Mouse (Mus musculus) mouse embryonic stem cell (cell line): ENCODE data around the gene Stpg2.
"Not testable (repeated sequence)": the region's sequence is repeated elsewhere in the genome, so short reads cannot be mapped to it uniquely, and the experiment has no call there.

Experiments used
- in situ Hi-C, 2 experiments: fragments of 300-500 bp; cut with MboI; formaldehyde crosslinking; loops; 1 replicate in 1 of 2; 3 replicates in 1 of 2; pipeline ENCODE4 v1.14.3; 2019 to 2020; ENCODE audit warnings: low sequenced_read_pairs in 2 of 2, low pct_unique_long_range_greater_than_20kb in 1 of 2, mixed read lengths in 1 of 2; ENCODE audit not compliant: unreplicated experiment in 1 of 2

Gene Stpg2

DNA sequence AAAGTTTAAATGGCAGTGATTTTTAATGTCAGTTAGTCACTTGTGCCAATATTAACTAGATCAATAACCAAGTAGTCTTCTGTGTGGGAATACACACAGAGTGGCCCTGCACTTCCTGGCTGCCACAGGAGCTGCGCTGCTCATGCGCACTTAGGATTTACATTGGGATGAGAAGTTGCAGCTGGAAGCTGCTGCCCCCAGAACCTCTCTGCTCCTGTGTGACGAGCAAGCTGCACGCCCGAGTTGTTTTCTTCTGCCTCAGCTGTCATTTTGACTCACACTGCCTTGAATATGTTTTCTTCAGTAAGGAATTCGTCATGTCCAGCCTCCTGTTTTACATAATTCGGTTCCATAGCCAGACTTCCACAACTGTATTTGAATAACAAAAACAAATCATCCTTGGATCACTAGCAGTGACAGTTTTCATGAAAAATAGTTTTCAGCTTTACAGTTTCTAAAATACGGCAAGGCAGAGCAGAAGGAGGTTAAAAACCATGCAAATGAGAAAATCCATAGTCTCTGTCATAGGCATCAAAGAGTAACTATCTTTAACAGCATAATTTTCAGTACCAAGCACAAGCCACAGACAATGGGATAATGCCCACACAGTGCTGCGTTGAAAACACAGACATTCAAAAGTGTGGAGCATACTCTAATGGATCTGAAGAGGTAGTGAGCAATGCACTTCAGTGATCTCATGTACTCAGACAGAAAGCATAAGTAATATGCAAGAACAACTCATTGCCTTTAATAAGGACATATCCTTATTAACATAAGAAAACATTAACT is 191.8 kb downstream of the Stpg2 start:
- in situ Hi-C loops = no loop called here

DNA sequence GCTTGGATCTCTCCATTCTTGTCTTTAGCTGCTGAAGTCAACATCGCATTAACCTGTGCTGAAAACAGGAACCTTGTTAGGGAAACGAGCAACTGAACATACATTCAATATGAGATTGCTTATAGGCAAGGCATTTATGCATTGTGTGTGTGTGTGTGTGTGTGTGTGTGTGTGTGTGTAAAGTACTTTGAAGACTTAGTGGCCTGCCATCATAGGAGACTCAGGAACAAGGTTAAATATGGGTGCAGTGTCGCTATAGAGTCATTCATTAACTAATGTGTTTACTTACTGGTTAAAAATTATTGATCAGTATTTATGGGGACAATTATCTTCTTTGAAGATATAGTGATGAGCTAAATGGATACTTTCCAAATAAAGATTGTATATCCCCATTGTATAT is 199.2 kb downstream of the Stpg2 start:
- in situ Hi-C loops = no loop called here

GRCm38 (mm10) chr3:139419142-139419541 is 213.6 kb downstream of the Stpg2 start:
- in situ Hi-C loops = no loop called here

GRCm38 (mm10) chr3:139442170-139442569 is 236.7 kb downstream of the Stpg2 start:
- in situ Hi-C loops = no loop called here

- in situ Hi-C loops = no loop called here
These were observed 290.4 kb downstream of the Stpg2 start for GRCm38 (mm10) chr3:139495939-139496338.

GRCm38 (mm10) chr3:139502216-139502615 is 296.7 kb downstream of the Stpg2 start:
- in situ Hi-C loops = no loop called here

DNA sequence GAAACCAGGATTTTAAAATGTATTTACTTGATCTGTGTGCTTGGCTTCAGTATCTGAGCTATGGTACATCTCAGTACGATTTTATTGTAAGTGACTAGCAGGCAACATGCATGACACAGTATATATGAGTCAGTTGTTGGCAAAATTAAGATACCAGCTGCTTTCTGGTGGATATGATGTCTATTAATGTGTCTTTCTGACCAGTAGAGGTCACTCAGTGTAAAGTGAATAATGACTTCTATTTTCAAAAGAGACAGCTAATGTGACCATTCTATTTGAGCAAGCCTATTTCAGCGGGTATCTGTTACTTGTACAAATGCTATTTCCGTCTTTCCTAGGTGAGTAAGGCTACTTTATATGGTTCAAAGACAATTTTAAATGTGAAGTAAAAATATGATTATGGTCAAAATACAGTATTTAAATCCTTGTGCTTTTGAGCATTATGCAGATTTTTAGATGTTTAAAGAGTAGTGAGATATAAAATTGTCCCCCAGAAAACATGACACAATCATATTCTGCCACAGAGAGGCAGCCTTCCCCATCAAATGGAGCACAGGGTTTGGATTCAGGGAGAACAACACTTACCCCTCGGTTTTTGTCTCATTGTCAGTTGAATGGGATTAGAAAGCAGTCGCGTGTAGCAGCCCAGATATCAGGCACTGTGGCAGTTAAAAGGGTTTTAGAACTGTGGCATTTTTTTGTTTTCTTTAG is 303.9 kb downstream of the Stpg2 start:
- in situ Hi-C loops = no loop called here

GRCm38 (mm10) chr3:139578496-139578895 is 373.0 kb downstream of the Stpg2 start:
- in situ Hi-C loops = no loop called here

GRCm38 (mm10) chr3:139581298-139581697 is 375.8 kb downstream of the Stpg2 start:
- in situ Hi-C loops = no loop called here

DNA sequence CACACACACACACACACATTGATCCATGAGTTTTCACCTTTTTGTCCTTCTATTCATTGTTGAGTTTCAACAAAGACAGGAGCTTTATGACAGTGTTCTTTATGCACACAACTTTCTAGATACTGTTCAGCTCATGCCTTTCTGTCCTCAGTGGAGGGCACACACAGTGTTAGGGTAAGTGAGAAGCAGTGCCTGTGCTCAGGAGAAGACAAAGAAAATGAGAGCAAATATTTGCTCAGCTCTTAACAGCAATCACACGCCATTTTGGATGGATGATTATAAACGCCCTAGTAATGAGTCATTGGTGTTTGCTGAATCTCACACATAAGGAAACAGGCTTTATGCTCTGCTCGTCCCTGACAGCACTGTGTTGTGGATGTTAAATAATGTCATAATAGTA is 394.0 kb downstream of the Stpg2 start:
- in situ Hi-C loops = no loop called here

DNA sequence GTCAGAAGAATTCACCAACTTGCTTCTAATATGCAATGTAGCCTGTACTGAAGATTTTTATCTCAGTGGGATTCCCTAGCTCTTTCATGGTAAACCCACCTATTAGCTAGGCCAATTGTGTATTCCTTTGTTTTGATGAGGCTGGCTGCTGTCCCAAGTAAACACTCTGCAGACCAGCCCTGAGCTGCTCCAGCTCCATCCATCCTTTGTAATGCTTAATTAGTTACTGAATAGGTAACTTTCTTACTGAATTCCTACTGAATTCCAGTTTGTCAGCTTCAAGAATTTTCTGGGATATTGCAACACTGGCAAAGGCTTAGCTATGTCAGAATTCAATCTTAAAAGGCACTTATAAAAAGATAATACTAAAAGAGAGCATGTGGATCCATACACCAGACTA is 402.8 kb downstream of the Stpg2 start:
- in situ Hi-C loops = not testable (repeated sequence)

- in situ Hi-C loops = no loop called here
These were observed 409.1 kb downstream of the Stpg2 start for GRCm38 (mm10) chr3:139614641-139615040.

DNA sequence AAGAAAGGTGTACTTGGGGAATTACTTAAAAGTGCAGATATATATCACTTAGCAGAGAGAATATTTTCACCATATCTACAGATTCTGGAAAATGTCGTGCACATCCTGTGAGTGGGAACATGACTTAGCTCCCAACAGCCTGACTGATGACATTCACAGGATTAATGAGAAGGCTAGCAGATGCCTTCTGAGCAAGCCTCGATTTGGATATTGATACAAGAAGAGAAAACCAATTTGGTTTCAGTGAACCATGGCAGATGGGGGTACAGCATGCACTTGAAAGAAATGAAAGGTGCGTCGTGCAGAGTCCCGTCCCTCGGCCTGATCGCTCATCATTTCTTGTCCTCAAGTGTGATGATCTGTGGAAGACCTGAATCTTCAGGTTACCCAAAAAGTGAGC is 410.3 kb downstream of the Stpg2 start:
- in situ Hi-C loops = no loop called here

- in situ Hi-C loops = no loop called here
These were observed 432.4 kb downstream of the Stpg2 start for GRCm38 (mm10) chr3:139637887-139638286.

DNA sequence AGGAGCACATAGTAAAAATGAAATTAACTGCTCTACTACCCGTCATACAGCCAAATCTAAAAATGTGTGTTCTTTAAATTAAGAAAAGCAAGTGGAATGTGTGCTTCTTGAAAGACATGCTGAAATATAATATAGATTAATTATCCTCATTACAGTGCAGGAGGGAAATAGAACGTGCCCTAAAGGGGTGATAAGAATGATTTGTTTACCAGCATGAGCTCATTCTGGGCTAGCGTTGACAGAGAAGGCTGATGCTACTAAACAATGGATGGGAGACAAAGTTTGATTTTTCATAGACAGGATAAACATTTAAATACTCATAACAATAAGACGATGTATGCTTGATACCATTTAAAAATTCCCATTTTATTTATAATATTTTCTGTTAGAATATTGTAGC is 446.0 kb downstream of the Stpg2 start:
- in situ Hi-C loops = no loop called here

DNA sequence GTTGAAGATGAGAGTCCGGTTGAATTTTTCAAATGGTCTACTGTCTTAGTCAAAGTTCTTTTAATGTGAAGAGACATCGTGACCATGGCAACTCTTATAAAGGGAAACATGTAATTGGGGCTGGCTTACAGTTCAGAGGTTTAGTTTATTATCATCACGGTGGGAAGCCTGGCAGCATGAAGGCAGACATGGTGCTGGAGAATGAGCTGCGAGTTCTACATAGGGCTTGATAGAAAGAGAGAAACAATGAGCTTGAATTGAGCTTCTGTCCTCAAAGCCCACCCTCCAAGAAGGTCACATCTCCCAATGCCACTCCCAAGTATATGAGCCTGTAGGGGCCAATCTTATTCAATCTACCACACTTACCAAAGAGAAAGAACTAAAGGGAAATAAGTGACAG is 453.9 kb downstream of the Stpg2 start:
- in situ Hi-C loops = no loop called here

GRCm38 (mm10) chr3:139662241-139662640 is 456.7 kb downstream of the Stpg2 start:
- in situ Hi-C loops = no loop called here

- in situ Hi-C loops = no loop called here
These were observed 458.3 kb downstream of the Stpg2 start for GRCm38 (mm10) chr3:139663712-139664245.

DNA sequence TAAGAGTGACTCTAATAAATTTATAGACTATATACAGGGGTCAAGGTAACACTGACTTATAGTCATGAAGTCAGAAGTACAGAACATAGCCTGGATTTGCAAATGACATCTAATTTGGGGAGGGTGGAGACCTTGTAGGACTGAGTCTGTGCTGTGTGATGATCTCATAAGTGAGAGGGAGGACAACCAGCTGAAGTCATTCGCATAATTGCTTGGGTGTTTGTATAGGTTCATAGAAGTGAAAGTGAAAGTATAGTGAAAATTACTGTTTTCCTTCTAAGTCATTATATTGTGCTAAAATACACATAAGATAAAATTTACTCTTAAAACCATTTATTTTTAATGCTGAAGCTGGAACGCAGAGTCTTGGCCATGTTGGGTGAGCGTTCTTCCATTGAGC is 459.6 kb downstream of the Stpg2 start:
- in situ Hi-C loops = no loop called here

- in situ Hi-C loops = no loop called here
These were observed 470.7 kb downstream of the Stpg2 start for GRCm38 (mm10) chr3:139676192-139676591.
